Mouse (Mus musculus) kidney, adult 2 months (tissue): Measurements from ENCODE around the gene Gper1.

Experiments
- CTCF ChIP-seq: fragments of 200-500 bp; conservative IDR thresholded peaks from 2 replicates; pipeline ENCODE4 v1.5.1; 2011; ENCODE audit warnings: low read depth, mild to moderate bottlenecking, control low read depth, low read length, moderate library complexity, mixed read lengths; ENCODE audit not compliant: insufficient read depth, insufficient read length
- POLR2A ChIP-seq: fragments of 200-500 bp; IDR thresholded peaks from one replicate; pipeline ENCODE4 v1.6.1; 2011; ENCODE audit warnings: low read depth, low read length, control low read depth

DNA sequence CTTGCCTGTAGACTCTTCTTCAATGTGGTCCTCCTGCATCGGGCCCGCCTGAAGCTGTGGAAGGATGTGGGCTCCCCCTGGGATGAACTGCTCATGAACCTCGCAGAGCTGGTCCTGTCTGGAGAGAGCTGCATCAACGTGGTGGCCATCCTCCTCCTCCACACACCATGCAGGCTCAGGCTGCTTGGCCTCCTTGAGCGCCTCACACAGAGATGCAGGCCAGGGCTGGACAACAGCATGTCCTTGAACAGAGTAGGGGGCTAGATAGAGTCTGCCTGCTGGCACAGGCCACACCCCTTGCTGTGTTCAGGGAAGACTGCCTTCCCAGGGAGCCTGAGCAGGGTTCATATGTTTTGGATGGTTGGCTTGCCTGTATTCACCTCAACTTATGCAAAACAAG, 8.0 kb upstream of the Gper1 start:
- no peak for TF ChIP-seq POLR2A
- no peak for TF ChIP-seq CTCF
